Mouse (Mus musculus): ENCODE results near the gene Tns1. TPM values are rescaled to one million over a fixed set of nuclear protein-coding genes. Genes with fewer than 3 reads are reported as not detected.

Gene Tns1
- polyA plus RNA-seq, 1 experiment = 0.85 TPM

DNA sequence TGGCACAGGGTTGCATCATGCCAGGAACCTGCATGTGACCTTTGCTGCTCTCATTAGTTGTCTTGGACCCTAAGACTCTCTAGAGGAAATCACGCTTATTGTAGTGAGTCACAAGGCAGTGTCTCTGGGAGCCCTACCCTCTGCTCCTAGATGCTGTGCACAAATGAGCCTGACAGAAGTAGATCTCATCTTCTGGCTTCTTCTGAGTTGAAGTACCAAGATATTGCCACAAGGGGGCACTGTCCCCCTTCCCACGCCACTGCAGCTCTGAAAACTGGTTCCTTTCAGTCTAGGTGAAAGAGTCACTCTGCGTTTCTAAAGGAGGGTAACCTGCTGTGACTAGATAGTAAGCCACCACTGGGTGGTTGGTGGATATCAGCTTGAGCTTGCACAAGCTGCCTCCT, 222.8 kb downstream of the Tns1 start:
- TF ChIP-seq GATA1 (IDR thresholded peaks at IDR 0.05; ENCODE audit: low read length) = no peak

DNA sequence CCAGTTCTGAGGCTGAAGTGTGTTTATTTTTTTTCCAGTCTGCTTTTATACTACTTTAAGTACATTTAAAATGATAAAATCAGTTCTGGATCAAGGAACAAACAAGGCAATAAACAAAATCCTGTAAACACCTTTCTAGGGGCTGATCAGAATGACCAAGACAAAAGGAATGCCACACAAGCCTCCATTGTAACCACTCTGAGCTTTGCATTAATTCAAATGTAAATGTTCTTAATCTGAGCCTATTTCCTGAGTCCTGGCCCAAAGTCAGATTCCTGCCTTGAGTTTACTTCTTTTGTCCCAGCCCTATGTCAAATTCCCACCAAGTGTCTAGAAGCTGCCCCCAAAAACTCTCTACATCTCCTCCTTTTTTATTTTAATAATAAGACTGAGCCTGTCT, 243.5 kb downstream of the Tns1 start:
- no peak for TF ChIP-seq GATA1 (IDR thresholded peaks at IDR 0.05; ENCODE audit: low read length)

DNA sequence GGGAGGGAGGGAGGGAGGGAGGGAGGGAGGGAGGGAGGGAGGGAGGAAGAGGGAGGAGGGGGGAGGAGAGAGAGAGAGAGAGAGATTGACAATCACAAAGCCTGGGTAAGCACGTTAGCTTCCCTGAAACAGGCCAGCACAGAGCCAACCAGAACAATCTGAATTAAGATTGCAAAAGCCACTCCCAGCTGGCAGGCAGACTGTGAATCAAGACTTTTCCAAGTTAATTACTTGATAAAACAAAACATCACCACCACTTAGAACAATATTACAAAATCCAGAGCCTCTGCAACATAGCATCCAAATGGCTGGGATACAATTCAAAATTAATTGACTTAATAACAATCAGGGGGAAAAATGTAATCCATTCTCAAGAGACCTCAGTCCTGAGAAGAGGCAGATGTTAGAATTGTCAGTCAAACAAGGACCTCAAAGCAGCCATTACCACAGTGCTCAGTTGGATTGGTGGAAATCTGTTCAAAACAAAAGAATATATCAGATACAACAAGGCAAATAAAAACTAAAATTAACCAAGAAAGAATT, 248.5 kb downstream of the Tns1 start:
- TF ChIP-seq GATA1 (IDR thresholded peaks at IDR 0.05; ENCODE audit: low read length) = no peak

DNA sequence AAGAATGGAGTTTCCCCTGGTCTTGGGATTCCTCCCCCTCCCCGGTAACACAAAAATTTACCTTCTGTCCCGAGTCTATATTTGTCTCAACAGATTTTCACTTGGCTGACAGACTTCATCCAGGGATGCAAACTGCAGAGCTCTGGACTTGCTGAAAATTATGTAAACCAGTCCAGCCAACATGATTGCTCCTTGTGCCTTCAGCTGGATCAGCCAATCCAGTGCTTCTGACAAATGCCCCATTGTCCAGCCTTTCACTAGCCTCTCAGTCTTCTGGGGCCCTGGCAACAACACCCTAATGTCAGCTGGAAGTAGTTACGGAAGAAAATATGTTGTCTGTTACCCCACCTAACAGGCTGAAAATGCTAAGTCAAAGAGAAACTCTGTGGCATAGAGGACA, 259.9 kb downstream of the Tns1 start:
- TF ChIP-seq GATA1 (IDR thresholded peaks at IDR 0.05; ENCODE audit: low read length) = no peak

DNA sequence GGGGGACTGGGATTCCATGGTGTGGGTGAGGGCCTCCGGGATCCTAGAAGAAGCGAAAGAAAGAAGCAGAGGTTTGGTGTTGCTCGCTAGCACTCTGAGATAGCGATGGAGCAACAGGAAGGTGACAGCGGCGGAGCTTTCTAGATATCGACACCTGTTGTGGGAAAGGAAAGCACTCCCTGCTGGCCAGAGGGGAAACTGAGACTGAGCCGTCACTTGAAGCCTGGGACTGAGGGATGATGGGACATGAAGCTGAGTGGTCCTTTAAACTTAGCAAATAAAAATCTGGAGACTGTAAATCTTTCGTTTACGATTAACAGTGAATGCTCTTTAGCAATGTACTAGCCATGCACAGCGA, 261.2 kb downstream of the Tns1 start:
- TF ChIP-seq GATA1 (IDR thresholded peaks at IDR 0.05; ENCODE audit: low read length) = no peak

DNA sequence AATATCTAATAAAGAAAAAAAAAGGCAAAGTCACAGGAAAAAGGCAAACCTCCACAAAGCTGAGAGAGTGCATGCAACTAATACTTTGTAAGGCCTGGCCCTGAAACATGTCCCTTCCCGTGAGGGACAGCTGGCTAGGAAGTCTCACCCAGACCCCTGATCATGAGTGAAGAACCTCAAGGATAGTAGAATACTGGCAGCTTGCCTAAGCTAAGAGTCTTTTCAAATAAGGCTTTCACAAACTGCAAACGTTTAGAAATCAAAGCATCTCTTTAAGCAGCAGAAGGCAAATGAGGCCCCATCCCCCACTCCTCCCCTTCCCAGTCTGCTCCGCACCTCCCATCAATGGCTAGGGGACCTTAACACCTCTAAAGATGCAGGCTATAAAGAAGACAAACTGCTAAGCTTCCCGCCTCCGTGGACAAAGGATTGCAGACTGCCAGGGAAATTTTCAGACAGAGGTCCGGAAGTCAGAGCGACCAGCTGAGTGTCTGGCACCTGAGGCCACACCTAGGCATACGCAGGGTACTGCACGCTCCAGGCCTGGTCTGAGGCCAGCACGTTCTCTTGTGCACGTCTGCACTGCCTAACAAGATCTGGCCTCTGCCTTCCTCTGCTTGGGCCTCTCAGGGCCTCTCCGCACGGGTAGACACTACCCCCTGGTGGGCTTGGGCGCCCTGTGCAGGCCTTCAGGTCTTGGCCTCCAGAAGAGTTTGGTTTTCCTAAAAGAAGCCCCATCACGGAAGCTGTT, 261.8 kb downstream of the Tns1 start:
- TF ChIP-seq GATA1 (IDR thresholded peaks at IDR 0.05; ENCODE audit: low read length) = no peak

DNA sequence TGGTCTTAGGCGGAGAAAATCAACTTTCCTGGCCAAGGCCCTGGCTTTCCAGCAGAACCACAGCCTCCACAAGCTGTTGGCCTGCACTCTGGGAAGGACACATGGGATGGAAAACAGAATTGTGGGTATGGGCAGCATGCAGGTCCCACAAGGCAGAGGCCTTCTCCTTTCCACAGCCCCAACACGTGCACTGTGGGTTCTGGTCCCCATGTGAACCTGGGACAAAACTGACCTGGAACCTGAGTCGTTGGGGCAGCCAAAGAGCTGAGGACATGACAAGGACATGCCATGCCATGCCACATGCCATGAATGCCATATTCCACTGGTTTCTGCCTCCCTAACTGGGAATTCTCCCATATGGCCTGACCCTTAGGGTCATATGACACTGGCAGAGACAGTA, 263.8 kb downstream of the Tns1 start:
- TF ChIP-seq GATA1 (IDR thresholded peaks at IDR 0.05; ENCODE audit: low read length) = no peak

Other genes starting within 250 kb of the Tns1 start
- gene Rufy4, start 1.1 kb upstream of the Tns1 start, polyA plus RNA-seq (2012) = not detected in 2 replicates
- 0.02 TPM in 1 of 2 replicates, not detected in the other for gene Cxcr2, start 29.5 kb upstream of the Tns1 start, polyA plus RNA-seq (2012)
- not detected in 2 replicates for gene Cxcr1, start 70.2 kb upstream of the Tns1 start, polyA plus RNA-seq (2012)
- 655 and 745 TPM in 2 replicates for gene Arpc2, start 111.6 kb upstream of the Tns1 start, polyA plus RNA-seq (2012)
- gene Gpbar1, start 154.1 kb upstream of the Tns1 start, polyA plus RNA-seq (2012) = not detected in 2 replicates
- gene Aamp, start 160.3 kb upstream of the Tns1 start, polyA plus RNA-seq (2012) = 311 and 386 TPM in 2 replicates
- gene Pnkd, start 160.5 kb upstream of the Tns1 start, polyA plus RNA-seq (2012) = 165 and 228 TPM in 2 replicates
- gene Tmbim1, start 181.2 kb upstream of the Tns1 start, polyA plus RNA-seq (2012) = 180 and 214 TPM in 2 replicates
- gene Catip, start 237.7 kb upstream of the Tns1 start, polyA plus RNA-seq (2012) = not detected in 2 replicates